Mouse (Mus musculus): ENCODE data around the gene Usp37. TPM values are rescaled to one million over a fixed set of nuclear protein-coding genes. Genes with fewer than 3 reads are reported as not detected.

The Usp37 gene
- polyA plus RNA-seq, 1 experiment, result 12.2 TPM

GRCm38 (mm10) chr1:74386363-74386713, 157.7 kb downstream of the Usp37 start:
- DNase-seq (ENCODE audit: extremely low spot score in 1 of 2, low spot score in 1 of 2), result no peak

GRCm38 (mm10) chr1:74385531-74385930, 158.6 kb downstream of the Usp37 start:
- no peak for DNase-seq (ENCODE audit: extremely low spot score in 1 of 2, low spot score in 1 of 2)

Other genes starting within 250 kb of the Usp37 start
- gene Tmbim1, start 238.7 kb downstream of the Usp37 start, polyA plus RNA-seq (2012; rRNA removed), result 25.7 and 33.6 TPM in 2 replicates
- 5.3 and 6.0 TPM in 2 replicates for gene Catip, start 182.2 kb downstream of the Usp37 start, polyA plus RNA-seq (2012; rRNA removed)
- 5.5 and 9.1 TPM in 2 replicates for gene Slc11a1, start 169.1 kb downstream of the Usp37 start, polyA plus RNA-seq (2012; rRNA removed)
- gene Ctdsp1, start 152.8 kb downstream of the Usp37 start, polyA plus RNA-seq (2012; rRNA removed), result 27.4 and 27.7 TPM in 2 replicates
- gene Vil1, start 134.9 kb downstream of the Usp37 start, polyA plus RNA-seq (2012; rRNA removed), result 0.42 and 0.82 TPM in 2 replicates
- gene Cnot9, start 38.2 kb downstream of the Usp37 start, polyA plus RNA-seq (2012; rRNA removed), result 26.3 and 26.8 TPM in 2 replicates
- 15.8 and 19.2 TPM in 2 replicates for gene Plcd4, start 1.4 kb downstream of the Usp37 start, polyA plus RNA-seq (2012; rRNA removed)
- 23.4 and 24.8 TPM in 2 replicates for gene Zfp142, start 44.0 kb upstream of the Usp37 start, polyA plus RNA-seq (2012; rRNA removed)
- 26.4 and 31.5 TPM in 2 replicates for gene Bcs1l, start 44.0 kb upstream of the Usp37 start, polyA plus RNA-seq (2012; rRNA removed)
- 127 and 138 TPM in 2 replicates for gene Rnf25, start 57.1 kb upstream of the Usp37 start, polyA plus RNA-seq (2012; rRNA removed)
- 5.5 and 6.2 TPM in 2 replicates for gene Stk36, start 57.2 kb upstream of the Usp37 start, polyA plus RNA-seq (2012; rRNA removed)
- gene Ttll4, start 117.5 kb upstream of the Usp37 start, polyA plus RNA-seq (2012; rRNA removed), result 18.8 and 19.2 TPM in 2 replicates
- 14.1 and 14.5 TPM in 2 replicates for gene Cyp27a1, start 169.3 kb upstream of the Usp37 start, polyA plus RNA-seq (2012; rRNA removed)
- 0.76 and 0.88 TPM in 2 replicates for gene Prkag3, start 204.9 kb upstream of the Usp37 start, polyA plus RNA-seq (2012; rRNA removed)
- gene Wnt6, start 227.6 kb upstream of the Usp37 start, polyA plus RNA-seq (2012; rRNA removed), result 7.9 and 8.9 TPM in 2 replicates
- 6.0 and 7.2 TPM in 2 replicates for gene Wnt10a, start 247.2 kb upstream of the Usp37 start, polyA plus RNA-seq (2012; rRNA removed)